Mouse (Mus musculus) forebrain, embryonic 14.5 days (tissue): ENCODE data around the gene Fut7. TPM values are rescaled to one million over a fixed set of nuclear protein-coding genes. Genes with fewer than 3 reads are reported as not detected.

Experiments used
- ATAC-seq: fragments of 200-750 bp; cut with Nextera tagmentation; 2 replicates; pipeline ENCODE4 v1.8.0; 2017; ENCODE audit warnings: mild to moderate bottlenecking, moderate library complexity
- DNase-seq: peaks from one replicate; pipeline ENCODE4 v3.0.0-alpha.2; 2015; ENCODE audit warnings: low spot score
- H3K27ac ChIP-seq: fragments of 300-500 bp; sonication (generic); 2 replicates; pipeline ENCODE4 v1.5.1; 2014; ENCODE audit warnings: low read depth, mild to moderate bottlenecking, control low read depth, low read length, moderate library complexity
- H3K27me3 ChIP-seq: fragments of 300-500 bp; sonication (generic); replicated peaks from 2 replicates; pipeline ENCODE4 v1.6.1; 2014; ENCODE audit warnings: low read length, control low read depth, mixed read lengths; ENCODE audit not compliant: control insufficient read depth, insufficient read depth
- H3K36me3 ChIP-seq: fragments of 300-500 bp; sonication (generic); 2 replicates; pipeline ENCODE4 v1.6.1; 2014; ENCODE audit warnings: low read length, control low read depth; ENCODE audit not compliant: control insufficient read depth, insufficient read depth
- H3K4me1 ChIP-seq: fragments of 300-500 bp; sonication (generic); 2 replicates; pipeline ENCODE4 v1.6.1; 2014; ENCODE audit warnings: antibody characterized with exemption, low read length, control low read depth; ENCODE audit not compliant: control insufficient read depth, insufficient read depth
- H3K4me2 ChIP-seq: fragments of 300-500 bp; sonication (generic); 2 replicates; pipeline ENCODE4 v1.6.1; 2014; ENCODE audit warnings: mild to moderate bottlenecking, control low read depth, low read length
- H3K4me3 ChIP-seq: fragments of 300-500 bp; sonication (generic); 2 replicates; pipeline ENCODE4 v1.5.1; 2014; ENCODE audit warnings: low read depth, low read length, control low read depth
- H3K9ac ChIP-seq: fragments of 300-500 bp; sonication (generic); 2 replicates; pipeline ENCODE4 v1.6.1; 2014; ENCODE audit warnings: mild to moderate bottlenecking, low read length, control low read depth, moderate library complexity
- H3K9me3 ChIP-seq: fragments of 300-500 bp; sonication (generic); replicated peaks from 2 replicates; pipeline ENCODE4 v1.6.1; 2016; ENCODE audit warnings: low read length, control low read depth, mixed read lengths; ENCODE audit not compliant: control insufficient read depth
- WGBS: fragments of 180-500 bp; shearing (Covaris S2); extraction: QIAGEN DNeasy Blood & Tissue Kit; methylation state at CpG from one replicate; pipeline ENCODE4 v1.1.7; 2014; 5-methylcytosine and 5-hydroxymethylcytosine counted together
- polyA plus RNA-seq: library from polyadenylated mRNA; unstranded; fragments of >200 nt; fragmentation: Nextera tagmentation; extraction: Ambion mirVana; gene quantifications from 2 replicates; pipeline ENCODE4 v1.2.1, GENCODE M21; 2014

Gene Fut7
- polyA plus RNA-seq, 1 experiment from 2014 or later, result not detected

GRCm38 (mm10) chr2:25429435-25430180, 6.5 kb downstream of the Fut7 start:
- ATAC-seq (no peak), DNase-seq (no peak)
- Histone ChIP-seq H3K36me3 (peaks cover 16% of the 10 kb centered on the region; the same call in 1 of the 2 replicates), H3K27me3 (no peaks in the 10 kb centered on the region), H3K9ac (peak overlapping the region; percentile 90), H3K27ac (no peak overlapping the region), H3K4me3 (peak overlapping the region; percentile 82), H3K4me1 (peaks cover 16% of the 10 kb centered on the region), H3K9me3 (no peaks in the 10 kb centered on the region), H3K4me2 (peak overlapping the region; percentile 78)
- WGBS, result 61% methylated on average over 5 of the region's 5 CpGs

DNA sequence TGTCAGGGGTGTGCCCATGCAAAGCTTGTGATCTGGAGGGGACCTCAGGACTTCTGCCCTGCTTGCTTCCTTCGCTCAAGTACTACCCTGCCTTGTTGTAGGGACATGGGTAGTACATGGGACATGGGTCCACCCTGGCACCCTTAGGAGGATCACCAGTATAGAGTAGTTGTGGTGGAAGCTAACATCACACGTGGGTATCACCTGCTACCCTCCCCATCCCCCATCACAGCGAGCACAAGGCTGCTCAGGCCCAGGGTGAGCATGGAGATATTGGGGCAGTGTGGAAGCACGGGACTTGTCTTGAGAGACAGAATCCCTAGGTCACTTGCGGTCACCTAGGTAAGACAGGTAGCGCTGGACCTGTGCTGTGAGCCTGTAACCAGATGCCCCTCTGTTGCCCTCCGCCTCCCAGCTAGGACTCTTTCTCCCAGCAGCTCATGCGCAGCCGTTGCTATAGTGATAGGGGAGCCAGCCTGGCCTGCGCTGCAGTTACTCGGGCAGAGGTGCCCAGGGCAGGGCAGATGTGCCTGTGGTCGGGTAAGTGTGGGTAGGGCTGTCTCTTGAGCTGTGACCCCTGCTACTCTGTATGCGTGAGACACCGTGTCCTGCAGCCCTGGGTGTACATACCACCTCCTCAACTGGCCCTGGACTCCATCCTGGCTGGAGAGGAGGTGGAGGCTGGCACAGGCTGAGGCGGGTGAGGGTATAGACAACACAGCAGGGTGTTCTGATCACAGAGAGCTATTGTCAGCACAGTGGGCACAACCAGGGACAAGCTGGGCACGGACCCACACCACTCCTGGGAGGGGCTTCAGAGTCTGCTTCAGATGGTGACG, 7.5 kb downstream of the Fut7 start:
- Histone ChIP-seq H3K36me3 (peaks cover 26% of the 10 kb centered on the region), H3K27ac (no peak overlapping the region), H3K9ac (0 out of 2 replicates have a peak overlapping the region, but pooled peaks have one; percentile 17), H3K4me2 (no peak overlapping the region), H3K4me3 (no peak overlapping the region), H3K27me3 (no peaks in the 10 kb centered on the region), H3K4me1 (peaks cover 16% of the 10 kb centered on the region), H3K9me3 (no peaks in the 10 kb centered on the region)
- ATAC-seq, result no peak
- 70% methylated on average over 17 of the region's 17 CpGs for whole genome bisulfite sequencing
- no peak for DNase-seq

DNA sequence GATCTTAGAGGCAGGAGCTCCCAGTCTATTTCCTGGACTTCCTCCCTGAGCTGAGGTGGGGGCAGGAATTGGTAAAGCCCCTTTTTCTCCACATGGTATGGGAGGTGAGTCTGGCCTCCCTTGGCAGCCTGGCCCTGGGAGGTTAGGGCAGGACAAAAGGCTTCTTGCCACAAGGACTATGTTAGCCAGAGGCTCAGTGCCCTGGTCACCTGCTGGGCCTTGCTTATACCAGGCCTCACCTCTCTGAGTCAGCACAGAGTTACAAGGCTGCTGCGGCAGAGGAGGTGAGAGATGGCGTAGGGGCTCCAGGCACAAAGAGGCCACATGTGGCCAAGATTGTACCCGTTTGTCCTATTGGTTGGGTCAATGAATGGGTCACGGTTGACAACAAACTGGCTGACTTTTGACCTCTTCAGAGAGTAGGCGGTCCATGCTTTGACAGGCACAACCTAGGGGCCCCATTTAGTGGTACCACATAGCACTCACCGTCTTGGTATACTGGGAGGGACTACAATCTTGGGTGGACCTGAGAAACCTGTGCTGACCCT, 8.3 kb downstream of the Fut7 start:
- 72% methylated on average over 6 of the region's 6 CpGs for WGBS
- Histone ChIP-seq H3K27ac (no peak overlapping the region), H3K9ac (no peak overlapping the region), H3K36me3 (peaks cover 34% of the 10 kb centered on the region), H3K9me3 (no peaks in the 10 kb centered on the region), H3K27me3 (no peaks in the 10 kb centered on the region), H3K4me3 (no peak overlapping the region), H3K4me1 (peaks cover 16% of the 10 kb centered on the region), H3K4me2 (no peak overlapping the region)
- DNase-seq (no peak), ATAC-seq (no peak)

- Histone ChIP-seq H3K4me1 (peaks cover 16% of the 10 kb centered on the region), H3K36me3 (peaks cover 45% of the 10 kb centered on the region), H3K9ac (no peak overlapping the region), H3K4me2 (no peak overlapping the region), H3K27ac (no peak overlapping the region), H3K27me3 (no peaks in the 10 kb centered on the region), H3K9me3 (no peaks in the 10 kb centered on the region), H3K4me3 (no peak overlapping the region)
- DNase-seq (no peak), ATAC-seq (no peak)
- 90% methylated on average over 11 of the region's 11 CpGs for WGBS
Measured at GRCm38 (mm10) chr2:25432326-25433098, 9.4 kb downstream of the Fut7 start.

DNA sequence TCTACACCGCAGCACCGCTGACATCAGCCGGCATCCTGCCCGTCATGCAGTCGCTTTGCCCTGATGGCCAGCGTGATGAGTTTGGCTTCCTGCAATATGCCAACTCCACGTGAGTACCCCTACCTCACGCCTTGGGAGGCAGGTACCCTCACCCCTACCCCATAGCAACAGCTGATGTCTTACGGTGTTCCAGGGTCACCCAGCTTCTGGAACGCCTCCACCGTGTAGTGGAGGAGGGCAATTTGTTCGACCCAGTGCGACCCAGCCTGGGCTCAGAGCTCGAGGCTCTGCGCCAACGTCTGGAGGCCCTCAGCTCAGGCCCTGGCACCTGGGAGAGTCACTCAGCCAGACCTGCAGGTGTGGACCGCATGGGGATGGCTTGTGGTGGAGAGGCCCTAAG, 10.0 kb downstream of the Fut7 start:
- H3K4me3 ChIP-seq, result no peak overlapping the region
- WGBS, result 92% methylated on average over 17 of the region's 17 CpGs

GRCm38 (mm10) chr2:25434292-25434691, 11.2 kb downstream of the Fut7 start:
- H3K9me3 ChIP-seq, result no peaks in the 10 kb centered on the region
- no peak overlapping the region for H3K27ac ChIP-seq
- WGBS, result 88% methylated on average over 8 of the region's 8 CpGs
- H3K4me2 ChIP-seq, result no peak overlapping the region
- H3K27me3 ChIP-seq, result no peaks in the 10 kb centered on the region
- peaks cover 14% of the 10 kb centered on the region for H3K4me1 ChIP-seq
- no peak for DNase-seq
- no peak overlapping the region for H3K9ac ChIP-seq
- no peak for ATAC-seq
- H3K36me3 ChIP-seq, result peaks cover 63% of the 10 kb centered on the region
- H3K4me3 ChIP-seq, result no peak overlapping the region

More for the DNA sequence above, 10.0 kb downstream of the Fut7 start:
- DNase-seq (no peak), ATAC-seq (no peak)
- no peak overlapping the region for H3K9ac ChIP-seq
- H3K36me3 ChIP-seq, result peaks cover 51% of the 10 kb centered on the region
- peaks cover 16% of the 10 kb centered on the region for H3K4me1 ChIP-seq
- no peak overlapping the region for H3K4me2 ChIP-seq
- H3K9me3 ChIP-seq, result no peaks in the 10 kb centered on the region
- no peaks in the 10 kb centered on the region for H3K27me3 ChIP-seq
- H3K27ac ChIP-seq, result no peak overlapping the region

DNA sequence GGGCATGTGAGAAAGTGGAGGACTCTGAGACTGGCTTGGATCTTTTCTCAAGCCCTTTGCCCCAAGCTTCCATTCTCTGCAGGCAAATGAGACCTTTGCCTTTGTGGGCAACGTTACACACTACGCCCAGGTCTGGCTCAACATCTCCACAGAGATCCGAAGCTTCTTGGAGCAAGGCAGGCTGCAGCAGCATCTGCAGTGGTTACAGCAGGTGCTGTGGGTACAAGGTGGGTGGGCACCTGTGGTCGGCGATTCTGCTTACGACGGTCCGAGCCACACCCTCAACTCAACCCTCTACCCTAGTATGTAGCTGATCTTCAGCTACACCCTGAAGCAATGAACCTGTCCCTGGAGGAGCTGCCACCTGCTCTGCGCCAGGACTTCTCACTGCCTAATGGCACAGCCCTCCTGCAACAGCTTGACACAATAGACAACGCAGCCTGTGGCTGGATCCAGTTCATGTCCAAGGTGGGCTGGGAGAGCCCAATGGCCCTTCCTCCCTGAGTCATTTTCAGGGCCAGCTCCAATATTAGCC, 13.3 kb downstream of the Fut7 start:
- H3K4me1 ChIP-seq, result no peaks in the 10 kb centered on the region
- no peaks in the 10 kb centered on the region for H3K9me3 ChIP-seq
- 96% methylated on average over 10 of the region's 10 CpGs for WGBS
- peaks cover 81% of the 10 kb centered on the region for H3K36me3 ChIP-seq
- no peak overlapping the region for H3K4me2 ChIP-seq
- H3K4me3 ChIP-seq, result no peak overlapping the region
- H3K9ac ChIP-seq, result no peak overlapping the region
- DNase-seq, result no peak
- no peak overlapping the region for H3K27ac ChIP-seq
- no peaks in the 10 kb centered on the region for H3K27me3 ChIP-seq
- ATAC-seq, result no peak

DNA sequence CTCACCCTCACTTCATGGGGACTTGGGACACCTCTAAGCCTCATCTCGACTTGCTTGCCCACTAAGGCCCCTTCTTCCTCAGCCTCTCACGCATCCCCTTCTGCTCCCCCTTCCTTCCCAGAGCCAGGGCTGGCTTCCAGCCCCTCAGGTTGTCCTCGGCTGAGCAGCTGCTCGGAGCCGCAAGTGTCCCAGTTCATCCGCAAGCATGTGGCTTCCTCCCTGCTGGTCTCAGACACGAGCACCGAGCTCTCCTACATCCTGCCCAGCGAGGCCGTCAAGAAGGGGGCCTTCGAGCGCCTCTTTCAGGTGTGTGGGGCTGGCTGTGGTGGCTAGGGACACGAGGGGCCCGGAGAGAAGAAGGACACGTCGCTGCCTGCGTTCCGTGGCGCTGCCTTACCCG, 18.0 kb downstream of the Fut7 start:
- H3K9ac ChIP-seq, result no peak overlapping the region
- no peak overlapping the region for H3K4me2 ChIP-seq
- 89% methylated on average over 20 of the region's 20 CpGs for WGBS
- no peak for DNase-seq
- no peaks in the 10 kb centered on the region for H3K27me3 ChIP-seq
- no peaks in the 10 kb centered on the region for H3K9me3 ChIP-seq
- no peak overlapping the region for H3K27ac ChIP-seq
- H3K4me3 ChIP-seq, result no peak overlapping the region
- H3K4me1 ChIP-seq, result no peaks in the 10 kb centered on the region
- no peak for ATAC-seq
- peaks cover 95% of the 10 kb centered on the region for H3K36me3 ChIP-seq
